Mouse (Mus musculus): Measurements from ENCODE around the gene Gm20671. TPM values are rescaled to one million over a fixed set of nuclear protein-coding genes. Genes with fewer than 3 reads are reported as not detected.
A peak's percentile ranks its signal among the peaks of the same experiment; 100 is the strongest.
"Not testable (repeated sequence)": the region's sequence is repeated elsewhere in the genome, so short reads cannot be mapped to it uniquely, and the experiment has no call there.

The Gm20671 gene
- polyA plus RNA-seq, 1 experiment, result 1.4 TPM

GRCm38 (mm10) chr5:32756141-32756540, 70.8 kb downstream of the Gm20671 start:
- no peak overlapping the region for H3K4me3 ChIP-seq (replicated peaks; ENCODE audit: insufficient read depth, low read depth, low read length)
- TF ChIP-seq CTCF (IDR thresholded peaks at IDR 0.05; ENCODE audit: borderline replicate concordance, insufficient read depth, low read depth, low read length), result no peak
- no peak for TF ChIP-seq POLR2A (IDR thresholded peaks at IDR 0.05; ENCODE audit: borderline replicate concordance, insufficient read depth, low read length)
- H3K27ac ChIP-seq (ENCODE audit: insufficient read depth, low read length), result no peak overlapping the region
- H3K4me1 ChIP-seq (ENCODE audit: control insufficient read depth, insufficient read depth, low read length), result no peaks in the 10 kb centered on the region
- H3K27me3 ChIP-seq (ENCODE audit: control insufficient read depth, insufficient read depth, low read length), result no peaks in the 10 kb centered on the region
- DNase-seq, result no peak
- 95% methylated on average over 8 of the region's 8 CpGs for WGBS

- no peak for DNase-seq
- no peak overlapping the region for H3K27ac ChIP-seq (ENCODE audit: insufficient read depth, low read length)
- no peaks in the 10 kb centered on the region for H3K27me3 ChIP-seq (ENCODE audit: control insufficient read depth, insufficient read depth, low read length)
- no peak overlapping the region for H3K4me3 ChIP-seq (replicated peaks; ENCODE audit: insufficient read depth, low read depth, low read length)
- TF ChIP-seq POLR2A (IDR thresholded peaks at IDR 0.05; ENCODE audit: borderline replicate concordance, insufficient read depth, low read length) (no peak), CTCF (IDR thresholded peaks at IDR 0.05; ENCODE audit: borderline replicate concordance, insufficient read depth, low read depth, low read length) (no peak)
- 36% methylated on average over 2 of the region's 2 CpGs for WGBS
- no peaks in the 10 kb centered on the region for H3K4me1 ChIP-seq (ENCODE audit: control insufficient read depth, insufficient read depth, low read length)
Measured at GRCm38 (mm10) chr5:32751736-32752135, 75.2 kb downstream of the Gm20671 start.

GRCm38 (mm10) chr5:32748936-32749335, 78.0 kb downstream of the Gm20671 start:
- 89% methylated on average over 6 of the region's 6 CpGs for WGBS
- H3K4me1 ChIP-seq (ENCODE audit: control insufficient read depth, insufficient read depth, low read length), result no peaks in the 10 kb centered on the region
- H3K4me3 ChIP-seq (replicated peaks; ENCODE audit: insufficient read depth, low read depth, low read length), result no peak overlapping the region
- no peak overlapping the region for H3K27ac ChIP-seq (ENCODE audit: insufficient read depth, low read length)
- no peak for DNase-seq
- no peak for TF ChIP-seq POLR2A (IDR thresholded peaks at IDR 0.05; ENCODE audit: borderline replicate concordance, insufficient read depth, low read length)
- H3K27me3 ChIP-seq (ENCODE audit: control insufficient read depth, insufficient read depth, low read length), result no peaks in the 10 kb centered on the region

GRCm38 (mm10) chr5:32747650-32748375, 79.1 kb downstream of the Gm20671 start:
- WGBS, result 65% methylated on average over 6 of the region's 6 CpGs
- DNase-seq, result peak; percentile 57 to 58
- TF ChIP-seq POLR2A (IDR thresholded peaks at IDR 0.05; ENCODE audit: borderline replicate concordance, insufficient read depth, low read length) (no peak), CTCF (IDR thresholded peaks at IDR 0.05; ENCODE audit: borderline replicate concordance, insufficient read depth, low read depth, low read length) (peak; percentile 89)
- H3K4me1 ChIP-seq (ENCODE audit: control insufficient read depth, insufficient read depth, low read length), result peaks cover 5% of the 10 kb centered on the region
- no peak overlapping the region for H3K4me3 ChIP-seq (replicated peaks; ENCODE audit: insufficient read depth, low read depth, low read length)
- H3K27ac ChIP-seq (ENCODE audit: insufficient read depth, low read length), result no peak overlapping the region
- no peaks in the 10 kb centered on the region for H3K27me3 ChIP-seq (ENCODE audit: control insufficient read depth, insufficient read depth, low read length)

- Histone ChIP-seq H3K27me3 (ENCODE audit: control insufficient read depth, insufficient read depth, low read length) (no peaks in the 10 kb centered on the region), H3K4me3 (replicated peaks; ENCODE audit: insufficient read depth, low read depth, low read length) (peak overlapping the region; percentile 59), H3K4me1 (ENCODE audit: control insufficient read depth, insufficient read depth, low read length) (peaks cover 21% of the 10 kb centered on the region), H3K27ac (ENCODE audit: insufficient read depth, low read length) (no peak overlapping the region; the same call in 1 of the 2 replicates)
- peak; percentile 37 to 54 for DNase-seq
- WGBS, result 30% methylated on average over 10 of the region's 10 CpGs
- no peak for TF ChIP-seq POLR2A (IDR thresholded peaks at IDR 0.05; ENCODE audit: borderline replicate concordance, insufficient read depth, low read length)
- TF ChIP-seq CTCF (IDR thresholded peaks at IDR 0.05; ENCODE audit: borderline replicate concordance, insufficient read depth, low read depth, low read length), result no peak
Measured at GRCm38 (mm10) chr5:32745705-32746655, 80.9 kb downstream of the Gm20671 start.

GRCm38 (mm10) chr5:32742149-32742548, 84.8 kb downstream of the Gm20671 start:
- peak overlapping the region; percentile 19 for H3K4me3 ChIP-seq (replicated peaks; ENCODE audit: insufficient read depth, low read depth, low read length)
- peak; percentile 73 to 75 for DNase-seq
- WGBS, result 19% methylated on average over 9 of the region's 9 CpGs
- peak overlapping the region; percentile 39 for H3K27ac ChIP-seq (ENCODE audit: insufficient read depth, low read length)
- H3K27me3 ChIP-seq (ENCODE audit: control insufficient read depth, insufficient read depth, low read length), result no peaks in the 10 kb centered on the region
- H3K4me1 ChIP-seq (ENCODE audit: control insufficient read depth, insufficient read depth, low read length), result peaks cover 29% of the 10 kb centered on the region
- peak; percentile 60; the same call in 1 of the 2 replicates for TF ChIP-seq CTCF (IDR thresholded peaks at IDR 0.05; ENCODE audit: borderline replicate concordance, insufficient read depth, low read depth, low read length)
- peak; percentile 27; the same call in 1 of the 2 replicates for TF ChIP-seq POLR2A (IDR thresholded peaks at IDR 0.05; ENCODE audit: borderline replicate concordance, insufficient read depth, low read length)

GRCm38 (mm10) chr5:32741377-32741776, 85.5 kb downstream of the Gm20671 start:
- not testable (repeated sequence) for H3K27me3 ChIP-seq (ENCODE audit: control insufficient read depth, insufficient read depth, low read length); H3K4me3 ChIP-seq (replicated peaks; ENCODE audit: insufficient read depth, low read depth, low read length); DNase-seq
- Histone ChIP-seq H3K27ac (ENCODE audit: insufficient read depth, low read length) (peak overlapping the region; percentile 39), H3K4me1 (ENCODE audit: control insufficient read depth, insufficient read depth, low read length) (peaks cover 29% of the 10 kb centered on the region)
- 82% methylated on average over 4 of the region's 4 CpGs for WGBS

- not testable (repeated sequence) for H3K27ac ChIP-seq (ENCODE audit: insufficient read depth, low read length); DNase-seq; H3K27me3 ChIP-seq (ENCODE audit: control insufficient read depth, insufficient read depth, low read length); H3K4me3 ChIP-seq (replicated peaks; ENCODE audit: insufficient read depth, low read depth, low read length)
- WGBS, result 25% methylated on average over 8 of the region's 8 CpGs
- H3K4me1 ChIP-seq (ENCODE audit: control insufficient read depth, insufficient read depth, low read length), result peaks cover 30% of the 10 kb centered on the region
Measured at GRCm38 (mm10) chr5:32740850-32741249, 86.1 kb downstream of the Gm20671 start.

All from cerebellum, adult 2 months (tissue).